Mouse (Mus musculus) embryonic facial prominence, embryonic 11.5 days (tissue): ENCODE measurements around the gene Cdc37. TPM values are rescaled to one million over a fixed set of nuclear protein-coding genes. Genes with fewer than 3 reads are reported as not detected.

ENCODE experiments used
- ATAC-seq: fragments of 200-750 bp; cut with Nextera tagmentation; replicated peaks from 2 replicates; pipeline ENCODE4 v1.8.0; 2017; ENCODE audit warnings: low read depth; ENCODE audit not compliant: insufficient number of reproducible peaks, low FRiP score, low TSS enrichment
- DNase-seq: peaks from one replicate; pipeline ENCODE4 v3.0.0-alpha.2; 2015; ENCODE audit warnings: low spot score
- H3K27ac ChIP-seq: fragments of 300-500 bp; sonication (generic); replicated peaks from 2 replicates; pipeline ENCODE4 v1.5.1; 2014; ENCODE audit warnings: mild to moderate bottlenecking, low read depth, low read length, control low read depth
- H3K27me3 ChIP-seq: fragments of 300-500 bp; sonication (generic); 2 replicates; pipeline ENCODE4 v1.6.1; 2014; ENCODE audit warnings: mild to moderate bottlenecking, low read length, moderate library complexity, mixed read lengths; ENCODE audit not compliant: control insufficient read depth, insufficient read depth
- H3K36me3 ChIP-seq: fragments of 300-500 bp; sonication (generic); replicated peaks from 2 replicates; pipeline ENCODE4 v1.6.1; 2014; ENCODE audit warnings: low read depth, mild to moderate bottlenecking, low read length, moderate library complexity, mixed read lengths; ENCODE audit not compliant: control insufficient read depth, insufficient read depth
- H3K4me1 ChIP-seq: fragments of 300-500 bp; sonication (generic); 2 replicates; pipeline ENCODE4 v1.6.1; 2014; ENCODE audit warnings: low read length, mixed read lengths; ENCODE audit not compliant: control insufficient read depth, insufficient read depth
- H3K4me2 ChIP-seq: fragments of 300-500 bp; sonication (generic); 2 replicates; pipeline ENCODE4 v1.6.1; 2014; ENCODE audit warnings: low read depth, mild to moderate bottlenecking, control low read depth, low read length, moderate library complexity
- H3K4me3 ChIP-seq: fragments of 300-500 bp; sonication (generic); 2 replicates; pipeline ENCODE4 v1.5.1; 2014; ENCODE audit warnings: low read depth, low read length, control low read depth
- H3K9ac ChIP-seq: fragments of 300-500 bp; sonication (generic); replicated peaks from 2 replicates; pipeline ENCODE4 v1.6.1; 2014; ENCODE audit warnings: mild to moderate bottlenecking, control low read depth, low read length
- H3K9me3 ChIP-seq: fragments of 300-500 bp; sonication (generic); replicated peaks from 2 replicates; pipeline ENCODE4 v1.6.1; 2016; ENCODE audit warnings: mild to moderate bottlenecking, low read length, inconsistent platforms, mixed read lengths; ENCODE audit not compliant: control insufficient read depth
- whole genome bisulfite sequencing: fragments of 180-500 bp; shearing (Covaris S2); extraction: QIAGEN DNeasy Blood & Tissue Kit; methylation state at CpG from one replicate; pipeline ENCODE4 v1.1.7; 2014; 5-methylcytosine and 5-hydroxymethylcytosine counted together
- polyA plus RNA-seq: library from polyadenylated mRNA; unstranded; fragments of >200 nt; fragmentation: Nextera tagmentation; extraction: Ambion mirVana; gene quantifications from 2 replicates; pipeline ENCODE4 v1.2.1, GENCODE M21; 2014

The Cdc37 gene
- polyA plus RNA-seq, 1 experiment from 2014 or later = 371 TPM

DNA sequence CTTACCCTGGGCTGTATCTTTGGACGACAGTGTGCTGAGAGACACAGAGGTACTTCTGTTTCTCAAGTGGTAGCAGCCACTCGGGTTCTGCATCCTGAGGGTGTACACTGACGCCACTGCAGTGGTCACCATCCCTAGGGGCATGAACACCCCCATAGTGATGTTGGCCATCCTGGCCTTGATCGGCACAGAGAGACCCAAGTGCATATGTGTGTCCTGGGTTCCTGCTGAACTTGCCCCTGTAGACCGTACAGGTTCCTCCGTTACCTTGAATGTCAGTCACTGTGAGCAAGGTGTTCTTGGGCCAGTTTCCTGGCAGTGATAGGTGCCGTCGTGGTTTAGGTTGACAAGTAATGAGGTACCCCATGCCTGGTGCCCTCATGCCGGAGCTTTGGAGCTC lies 56.4 kb downstream of the Cdc37 start:
- ATAC-seq (no peak), DNase-seq (no peak)
- Histone ChIP-seq H3K27me3 (no peaks in the 10 kb centered on the region), H3K4me3 (no peak overlapping the region), H3K9me3 (no peaks in the 10 kb centered on the region), H3K27ac (no peak overlapping the region), H3K4me1 (no peaks in the 10 kb centered on the region; the same call in 1 of the 2 replicates), H3K4me2 (no peak overlapping the region), H3K36me3 (peaks cover 7% of the 10 kb centered on the region), H3K9ac (no peak overlapping the region)
- 92% methylated on average over 9 of the region's 9 CpGs for WGBS

DNA sequence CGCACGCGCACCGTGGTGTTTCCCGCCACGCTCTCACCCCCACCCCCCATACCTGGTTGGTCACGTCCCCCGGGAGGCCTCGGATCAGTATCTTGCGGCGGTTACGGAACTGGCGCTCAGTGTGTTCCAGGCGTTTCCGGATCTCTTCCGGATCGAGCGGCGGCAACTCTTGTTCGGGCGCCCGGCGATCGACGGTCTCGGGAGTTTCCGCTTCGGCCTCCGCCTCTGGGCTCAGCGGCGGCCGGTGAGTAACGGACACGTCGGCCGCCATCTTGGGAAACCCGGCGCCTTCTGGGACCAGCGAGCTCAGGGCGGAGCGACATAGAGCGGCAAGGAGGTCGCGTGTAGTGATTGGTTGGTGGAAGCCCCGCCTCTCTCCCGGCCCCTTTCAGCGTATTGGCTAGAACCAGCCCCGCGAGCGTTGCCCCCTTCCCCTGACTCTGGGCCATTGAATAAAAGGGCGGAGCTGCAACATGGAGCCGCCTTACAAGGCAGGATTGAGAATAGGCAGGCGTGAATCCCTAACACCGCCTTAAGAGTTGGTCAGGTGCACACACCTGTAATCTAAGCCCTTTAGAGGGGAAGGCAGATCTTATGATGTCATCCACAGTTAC lies 58.0 kb downstream of the Cdc37 start, which contains the start of the genes Gm38431 and Raver1:
Gm38431 (minus strand) TSS at position 291 of the 614 bp plus-strand sequence.
Raver1 (minus strand) TSS at position 302 of the 614 bp plus-strand sequence.
- H3K4me2 ChIP-seq = peak within 1 kb of the TSS; percentile 66
- DNase-seq = peak; percentile 99
- WGBS = under 1% methylated on average over 53 of the region's 54 CpGs
- H3K27ac ChIP-seq = peak within 1 kb of the TSS; percentile 68
- H3K36me3 ChIP-seq = peaks cover 12% of the 10 kb centered on the region
- H3K9me3 ChIP-seq = no peaks in the 10 kb centered on the region
- H3K4me1 ChIP-seq = no peaks in the 10 kb centered on the region; the same call in 1 of the 2 replicates
- H3K9ac ChIP-seq = peak within 1 kb of the TSS; percentile 74
- peak within 1 kb of the TSS; percentile 60 for H3K4me3 ChIP-seq
- H3K27me3 ChIP-seq = no peaks in the 10 kb centered on the region
- peak; percentile 99 for ATAC-seq

DNA sequence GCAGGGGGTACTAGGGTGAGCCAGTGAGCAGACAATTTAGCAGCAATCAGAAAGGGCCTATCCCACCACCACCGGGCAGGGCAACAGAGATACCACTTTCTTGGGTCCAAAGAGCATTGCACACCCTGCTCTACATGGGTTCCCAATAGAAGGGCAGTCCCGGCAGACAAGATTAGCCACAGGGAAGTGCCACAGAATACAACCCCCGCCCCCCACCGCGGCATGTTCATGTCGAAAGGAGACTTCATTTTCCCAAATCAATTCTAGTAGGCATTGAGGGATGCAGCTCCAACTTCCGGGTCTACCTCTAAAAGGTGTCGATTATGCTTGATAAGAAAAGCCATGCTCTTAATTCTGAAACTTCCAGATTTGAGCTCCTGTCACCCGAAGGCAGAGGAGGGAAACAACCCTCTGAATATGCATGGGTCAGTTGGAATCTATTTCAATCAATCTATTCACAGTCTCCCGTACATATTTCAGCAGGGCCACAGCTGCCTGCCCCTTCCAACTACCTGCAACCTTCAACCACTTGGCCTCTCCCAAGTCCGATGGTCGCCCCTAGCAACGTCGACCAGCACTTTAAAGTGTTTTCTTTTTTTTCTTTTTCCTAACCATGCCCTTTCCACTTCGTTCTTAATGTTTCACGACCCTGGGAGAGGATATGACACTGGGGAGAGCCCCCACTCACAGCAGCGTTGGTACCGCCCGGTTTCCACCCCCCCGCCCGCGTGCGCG lies 58.6 kb downstream of the Cdc37 start:
- WGBS = 3% methylated on average over 24 of the region's 24 CpGs
- Histone ChIP-seq H3K4me2 (peak overlapping the region; percentile 66), H3K4me1 (no peaks in the 10 kb centered on the region; the same call in 1 of the 2 replicates), H3K27me3 (no peaks in the 10 kb centered on the region), H3K4me3 (peak overlapping the region; percentile 60), H3K9ac (peak overlapping the region; percentile 74), H3K9me3 (no peaks in the 10 kb centered on the region), H3K27ac (peak overlapping the region; percentile 68), H3K36me3 (peaks cover 16% of the 10 kb centered on the region)
- peak; percentile 31 for ATAC-seq
- no peak for DNase-seq

DNA sequence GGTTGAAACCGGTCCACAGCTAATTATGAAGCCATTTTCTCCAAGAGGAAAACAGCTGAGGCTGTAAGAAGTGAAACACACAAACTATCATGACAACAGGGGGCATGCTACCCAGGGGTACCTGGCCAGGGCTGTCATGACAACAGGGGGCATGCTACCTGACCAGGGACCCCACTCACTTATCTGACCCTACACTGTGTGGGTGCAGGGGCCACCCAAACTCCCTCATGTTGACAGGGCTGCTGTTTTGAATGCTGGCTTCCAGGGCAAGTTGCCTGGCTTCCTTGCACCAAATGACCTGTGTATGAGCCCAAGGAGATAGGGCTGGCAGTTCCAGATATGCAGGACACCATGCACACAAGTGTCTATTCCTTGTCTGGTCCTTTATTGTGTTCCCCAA lies 59.2 kb downstream of the Cdc37 start:
- Histone ChIP-seq H3K36me3 (peaks cover 18% of the 10 kb centered on the region), H3K4me2 (peak overlapping the region; percentile 66), H3K9ac (peak overlapping the region; percentile 74; the same call in 1 of the 2 replicates), H3K9me3 (no peaks in the 10 kb centered on the region), H3K4me1 (no peaks in the 10 kb centered on the region; the same call in 1 of the 2 replicates), H3K27ac (no peak overlapping the region), H3K4me3 (peak overlapping the region; percentile 60), H3K27me3 (no peaks in the 10 kb centered on the region)
- 96% methylated on average over 1 of the region's 1 CpGs for WGBS
- ATAC-seq (no peak), DNase-seq (no peak)

DNA sequence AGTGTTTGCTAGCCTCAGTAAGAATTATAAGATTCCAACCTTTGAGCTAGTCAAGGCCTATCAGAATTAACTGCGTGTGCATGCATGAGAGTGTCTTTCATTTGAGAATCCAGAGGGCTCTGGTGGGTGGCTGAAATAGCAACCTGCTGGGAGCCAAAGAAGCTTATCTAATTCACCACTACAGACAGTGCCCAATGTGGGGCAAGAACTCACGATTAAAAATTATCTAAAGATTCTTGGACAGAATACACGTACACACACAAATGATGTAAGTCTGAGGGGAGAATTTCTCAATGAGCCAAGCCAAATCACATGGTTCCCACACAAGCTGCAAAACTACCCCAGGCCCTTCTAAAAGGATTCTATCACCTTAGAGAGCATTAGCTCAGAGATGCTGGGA lies 66.5 kb downstream of the Cdc37 start:
- peaks cover 45% of the 10 kb centered on the region for H3K36me3 ChIP-seq
- no peaks in the 10 kb centered on the region for H3K4me1 ChIP-seq
- H3K4me2 ChIP-seq = no peak overlapping the region
- H3K4me3 ChIP-seq = no peak overlapping the region
- H3K27me3 ChIP-seq = no peaks in the 10 kb centered on the region
- DNase-seq = no peak
- no peak overlapping the region for H3K27ac ChIP-seq
- ATAC-seq = no peak
- H3K9ac ChIP-seq = no peak overlapping the region
- H3K9me3 ChIP-seq = no peaks in the 10 kb centered on the region
- WGBS = 93% methylated on average over 3 of the region's 3 CpGs

Other genes starting within 250 kb of the Cdc37 start
- 82.0 and 88.1 TPM in 2 replicates for gene Dnmt1, start 190.1 kb downstream of the Cdc37 start, polyA plus RNA-seq
- 37.5 and 43.6 TPM in 2 replicates for gene S1pr2, start 173.2 kb downstream of the Cdc37 start, polyA plus RNA-seq
- gene Mrpl4, start 147.2 kb downstream of the Cdc37 start, polyA plus RNA-seq = 139 and 147 TPM in 2 replicates
- 4.5 and 5.8 TPM in 2 replicates for gene Icam1, start 134.0 kb downstream of the Cdc37 start, polyA plus RNA-seq
- gene Icam4, start 120.6 kb downstream of the Cdc37 start, polyA plus RNA-seq = 5.6 and 6.1 TPM in 2 replicates
- not detected in 2 replicates for gene Icam5, start 117.9 kb downstream of the Cdc37 start, polyA plus RNA-seq
- gene Zglp1, start 82.9 kb downstream of the Cdc37 start, polyA plus RNA-seq = 0.80 and 2.2 TPM in 2 replicates
- gene Gm49373, start 76.9 kb downstream of the Cdc37 start, polyA plus RNA-seq = 0.36 and 0.58 TPM in 2 replicates
- 44.7 and 52.1 TPM in 2 replicates for gene Fdx1l, start 76.4 kb downstream of the Cdc37 start, polyA plus RNA-seq
- 2.0 and 2.3 TPM in 2 replicates for gene Gm38431, start 58.0 kb downstream of the Cdc37 start, polyA plus RNA-seq
- gene Raver1, start 58.0 kb downstream of the Cdc37 start, polyA plus RNA-seq = 63.1 and 70.3 TPM in 2 replicates
- gene Tyk2, start 18.7 kb downstream of the Cdc37 start, polyA plus RNA-seq = 5.4 and 7.1 TPM in 2 replicates
- 3.8 and 4.7 TPM in 2 replicates for gene Pde4a, start 15.7 kb upstream of the Cdc37 start, polyA plus RNA-seq
- gene Keap1, start 89.4 kb upstream of the Cdc37 start, polyA plus RNA-seq = 23.2 and 27.1 TPM in 2 replicates
- 0.08 and 0.21 TPM in 2 replicates for gene S1pr5, start 98.5 kb upstream of the Cdc37 start, polyA plus RNA-seq
- gene Atg4d, start 115.3 kb upstream of the Cdc37 start, polyA plus RNA-seq = 28.5 and 31.1 TPM in 2 replicates
- 11.4 and 13.3 TPM in 2 replicates for gene Kri1, start 138.0 kb upstream of the Cdc37 start, polyA plus RNA-seq
- 51.3 and 55.0 TPM in 2 replicates for gene Cdkn2d, start 141.4 kb upstream of the Cdc37 start, polyA plus RNA-seq
- 15.9 and 16.3 TPM in 2 replicates for gene Ap1m2, start 162.4 kb upstream of the Cdc37 start, polyA plus RNA-seq
- 86.0 and 89.8 TPM in 2 replicates for gene Slc44a2, start 170.7 kb upstream of the Cdc37 start, polyA plus RNA-seq
- gene Ilf3, start 217.9 kb upstream of the Cdc37 start, polyA plus RNA-seq = 248 and 256 TPM in 2 replicates